Mouse (Mus musculus) forebrain, postnatal 0 days (tissue): Measurements from ENCODE around the gene Slc39a7. TPM values are rescaled to one million over a fixed set of nuclear protein-coding genes. Genes with fewer than 3 reads are reported as not detected.
"Not testable (repeated sequence)": the region's sequence is repeated elsewhere in the genome, so short reads cannot be mapped to it uniquely, and the experiment has no call there.

Experiments used
- ATAC-seq: fragments of 200-750 bp; cut with Nextera tagmentation; 2 replicates; pipeline ENCODE4 v1.8.0; 2017; ENCODE audit warnings: mild to moderate bottlenecking, moderate library complexity
- DNase-seq: peaks from one replicate; pipeline ENCODE4 v3.0.0-alpha.2; 2015
- H3K27ac ChIP-seq: fragments of 300-500 bp; sonication (generic); 2 replicates; pipeline ENCODE4 v1.5.1; 2014; ENCODE audit warnings: low read depth, mild to moderate bottlenecking, antibody characterized with exemption, low read length, moderate library complexity, mixed read lengths
- H3K27me3 ChIP-seq: fragments of 300-500 bp; sonication (generic); 2 replicates; pipeline ENCODE4 v1.6.1; 2014; ENCODE audit warnings: mild to moderate bottlenecking, low read length, mixed read lengths; ENCODE audit not compliant: insufficient read depth
- H3K36me3 ChIP-seq: fragments of 300-500 bp; sonication (generic); 2 replicates; pipeline ENCODE4 v1.6.1; 2014; ENCODE audit warnings: mild to moderate bottlenecking, moderate library complexity; ENCODE audit not compliant: insufficient read depth
- H3K4me1 ChIP-seq: fragments of 300-500 bp; sonication (generic); 2 replicates; pipeline ENCODE4 v1.6.1; 2014; ENCODE audit warnings: antibody characterized with exemption; ENCODE audit not compliant: insufficient read depth
- H3K4me2 ChIP-seq: fragments of 300-500 bp; sonication (generic); 2 replicates; pipeline ENCODE4 v1.6.1; 2014; ENCODE audit warnings: low read depth, mild to moderate bottlenecking, moderate library complexity
- H3K4me3 ChIP-seq: fragments of 300-500 bp; sonication (generic); 2 replicates; pipeline ENCODE4 v1.5.1; 2014; ENCODE audit warnings: low read depth, low read length, mixed read lengths
- H3K9ac ChIP-seq: fragments of 300-500 bp; sonication (generic); 2 replicates; pipeline ENCODE4 v1.6.1; 2014; ENCODE audit warnings: mild to moderate bottlenecking
- H3K9me3 ChIP-seq: fragments of 300-500 bp; sonication (generic); 2 replicates; pipeline ENCODE4 v1.6.1; 2016; ENCODE audit warnings: low read length
- CTCF ChIP-seq: sonication (generic); IDR thresholded peaks from 2 replicates; pipeline ENCODE4 v1.5.1; 2016; ENCODE audit warnings: antibody characterized with exemption, control low read depth, low read depth
- WGBS: fragments of 180-500 bp; shearing (Covaris S2); extraction: QIAGEN DNeasy Blood & Tissue Kit; methylation state at CpG from one replicate; pipeline ENCODE4 v1.1.7; 2014; 5-methylcytosine and 5-hydroxymethylcytosine counted together
- polyA plus RNA-seq: library from polyadenylated mRNA; unstranded; fragments of >200 nt; fragmentation: Nextera tagmentation; extraction: Ambion mirVana; gene quantifications from 2 replicates; pipeline ENCODE4 v1.2.1, GENCODE M21; 2015
- total RNA-seq: library from RNA; depleted of rRNA; stranded (reverse); fragments of >200 nt; gene quantifications from 2 replicates; pipeline ENCODE4 v1.2.3, GENCODE M21; 2014

Slc39a7 gene
- total and polyA plus RNA-seq, 2 experiments from 2014 or later = 138 to 161 TPM

GRCm38 (mm10) chr17:34022987-34023386, 8.5 kb downstream of the Slc39a7 start:
- DNase-seq (no peak), ATAC-seq (no peak)
- TF ChIP-seq CTCF = no peak
- H3K9ac ChIP-seq = no peak overlapping the region
- H3K36me3 ChIP-seq = peaks cover 18% of the 10 kb centered on the region; the same call in 1 of the 2 replicates
- H3K27ac ChIP-seq = no peak overlapping the region
- peaks cover 13% of the 10 kb centered on the region; the same call in 1 of the 2 replicates for H3K4me1 ChIP-seq
- no peak overlapping the region for H3K4me3 ChIP-seq
- no peaks in the 10 kb centered on the region for H3K27me3 ChIP-seq
- H3K9me3 ChIP-seq = no peaks in the 10 kb centered on the region
- H3K4me2 ChIP-seq = no peak overlapping the region
- WGBS = 98% methylated on average over 20 of the region's 20 CpGs

DNA sequence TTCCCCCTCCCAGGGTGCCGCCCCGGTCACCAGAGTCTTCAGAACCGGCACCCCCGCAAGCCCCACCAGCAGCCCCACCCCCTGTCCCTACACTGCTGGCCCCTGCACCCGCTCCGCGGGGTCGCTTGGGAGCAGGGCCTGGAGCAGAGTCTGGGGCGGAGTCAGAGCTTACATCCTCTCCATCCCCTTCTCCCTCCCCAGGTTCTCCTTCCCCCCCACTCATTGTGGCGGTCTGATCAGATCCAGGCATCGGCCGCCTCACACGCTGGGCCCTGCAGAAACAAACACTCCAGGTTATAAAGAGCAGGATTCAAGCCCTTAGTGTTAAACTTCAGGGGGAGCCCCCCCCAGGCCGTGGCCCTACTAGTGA, 9.1 kb downstream of the Slc39a7 start:
- no peak overlapping the region for H3K4me3 ChIP-seq
- no peak overlapping the region for H3K9ac ChIP-seq
- WGBS = 92% methylated on average over 14 of the region's 14 CpGs
- H3K9me3 ChIP-seq = no peaks in the 10 kb centered on the region
- DNase-seq (no peak), ATAC-seq (no peak)
- TF ChIP-seq CTCF = no peak
- H3K27me3 ChIP-seq = no peaks in the 10 kb centered on the region
- H3K4me2 ChIP-seq = no peak overlapping the region
- H3K27ac ChIP-seq = no peak overlapping the region
- peaks cover 18% of the 10 kb centered on the region; the same call in 1 of the 2 replicates for H3K36me3 ChIP-seq
- peaks cover 13% of the 10 kb centered on the region; the same call in 1 of the 2 replicates for H3K4me1 ChIP-seq

DNA sequence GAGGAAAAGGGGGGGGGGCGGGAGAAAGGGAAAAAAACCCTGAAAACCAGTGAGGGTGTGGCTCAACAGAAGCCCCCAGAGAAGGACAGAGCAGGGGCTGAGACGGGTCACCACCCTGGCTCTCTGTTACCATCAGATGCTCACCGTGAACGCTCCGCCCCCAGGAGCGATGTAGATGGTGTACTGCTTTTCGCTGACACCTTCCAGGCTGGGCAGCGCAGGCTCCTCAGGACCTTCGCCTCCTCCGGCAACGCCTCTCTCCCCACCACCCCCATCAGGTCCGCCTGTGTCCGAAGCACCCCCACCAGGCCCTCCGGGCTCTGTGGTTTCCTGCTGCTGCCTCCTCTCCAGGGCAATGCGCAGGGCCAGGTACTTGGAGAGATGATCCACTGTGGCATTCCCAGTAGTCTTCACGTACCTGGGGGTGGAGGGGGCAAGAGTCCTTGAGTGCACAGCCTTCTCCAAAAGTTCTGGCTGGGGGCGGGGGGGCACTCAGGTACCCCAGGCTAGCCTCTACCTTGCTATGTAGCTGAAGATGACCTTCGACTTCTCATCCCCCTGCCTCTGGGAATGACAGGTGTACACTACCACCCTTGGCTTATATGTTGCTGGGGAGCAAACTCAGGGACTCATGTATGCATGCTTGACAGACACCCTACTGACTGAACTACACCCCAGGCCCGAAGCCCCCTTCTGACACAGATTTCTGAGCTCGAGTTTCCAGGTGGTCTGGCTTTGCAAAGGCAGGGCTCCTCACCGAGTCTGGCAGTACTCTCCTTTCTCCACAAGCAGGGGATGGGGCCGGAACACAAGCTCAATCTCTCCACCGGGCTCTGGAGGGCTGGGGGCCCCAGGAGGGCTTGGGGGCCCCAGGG, 9.7 kb downstream of the Slc39a7 start:
- DNase-seq (no peak), ATAC-seq (no peak)
- H3K36me3 ChIP-seq = peaks cover 18% of the 10 kb centered on the region; the same call in 1 of the 2 replicates
- peaks cover 9% of the 10 kb centered on the region; the same call in 1 of the 2 replicates for H3K4me1 ChIP-seq
- H3K27ac ChIP-seq = no peak overlapping the region
- no peak overlapping the region for H3K4me3 ChIP-seq
- H3K4me2 ChIP-seq = no peak overlapping the region
- WGBS = 94% methylated on average over 23 of the region's 23 CpGs
- no peaks in the 10 kb centered on the region for H3K9me3 ChIP-seq
- no peak for TF ChIP-seq CTCF
- H3K27me3 ChIP-seq = no peaks in the 10 kb centered on the region
- H3K9ac ChIP-seq = no peak overlapping the region

DNA sequence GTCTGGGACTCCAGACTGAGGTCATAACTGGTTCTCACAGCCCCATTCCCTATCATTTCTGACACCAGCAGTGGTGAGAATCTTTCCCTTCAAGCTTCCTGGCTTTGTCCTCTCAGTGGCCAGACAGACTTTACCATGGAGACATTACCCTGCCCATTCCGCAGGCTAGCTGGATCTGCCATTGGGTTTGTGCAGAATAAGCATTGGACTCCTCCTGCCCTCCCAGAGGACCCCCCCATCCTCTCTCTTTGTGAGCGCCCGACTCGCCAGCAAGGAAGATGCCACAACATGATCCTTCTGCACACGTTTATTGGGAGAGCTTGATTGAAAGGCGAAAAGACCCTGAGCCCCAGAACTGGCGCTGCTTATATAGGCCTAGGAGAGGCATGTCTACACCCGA, 18.0 kb downstream of the Slc39a7 start:
- Histone ChIP-seq H3K27me3 (no peaks in the 10 kb centered on the region), H3K9ac (no peak overlapping the region), H3K36me3 (no peaks in the 10 kb centered on the region), H3K27ac (no peak overlapping the region), H3K4me1 (no peaks in the 10 kb centered on the region), H3K9me3 (no peaks in the 10 kb centered on the region), H3K4me2 (no peak overlapping the region), H3K4me3 (no peak overlapping the region)
- no peak for ATAC-seq
- TF ChIP-seq CTCF = no peak
- DNase-seq = no peak
- 95% methylated on average over 8 of the region's 8 CpGs for WGBS

DNA sequence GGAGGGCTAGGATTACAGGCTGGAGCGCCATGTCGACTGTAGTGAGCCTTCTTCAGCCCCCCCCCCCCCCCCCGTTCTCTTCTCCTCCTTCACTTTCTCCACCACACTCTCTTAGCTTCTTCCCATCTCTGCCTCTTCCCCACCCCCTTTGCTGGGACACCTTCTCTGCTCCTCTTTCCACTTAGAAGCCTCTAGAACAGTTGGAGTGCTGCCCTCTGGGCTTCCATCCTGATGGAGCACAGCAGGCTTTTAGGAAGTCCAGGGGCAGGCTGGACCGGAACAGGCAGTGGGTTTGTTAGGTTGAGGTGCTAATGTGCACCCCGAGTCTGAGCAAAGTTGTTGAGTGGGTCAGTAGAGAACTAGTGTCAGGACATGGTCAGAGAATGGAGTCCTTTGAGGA, 21.3 kb downstream of the Slc39a7 start:
- ATAC-seq = no peak
- no peak overlapping the region for H3K4me2 ChIP-seq
- no peak overlapping the region for H3K4me3 ChIP-seq
- H3K9ac ChIP-seq = no peak overlapping the region
- no peaks in the 10 kb centered on the region for H3K27me3 ChIP-seq
- no peak for DNase-seq
- 78% methylated on average over 5 of the region's 5 CpGs for WGBS
- no peaks in the 10 kb centered on the region for H3K4me1 ChIP-seq
- H3K9me3 ChIP-seq = no peaks in the 10 kb centered on the region
- TF ChIP-seq CTCF = no peak
- H3K27ac ChIP-seq = no peak overlapping the region
- no peaks in the 10 kb centered on the region for H3K36me3 ChIP-seq

GRCm38 (mm10) chr17:34006570-34006969, 24.9 kb downstream of the Slc39a7 start:
- Histone ChIP-seq H3K9ac (no peak overlapping the region), H3K4me1 (no peaks in the 10 kb centered on the region), H3K36me3 (no peaks in the 10 kb centered on the region), H3K4me3 (no peak overlapping the region), H3K27me3 (no peaks in the 10 kb centered on the region), H3K27ac (no peak overlapping the region), H3K4me2 (no peak overlapping the region), H3K9me3 (no peaks in the 10 kb centered on the region)
- 63% methylated on average over 2 of the region's 2 CpGs for WGBS
- DNase-seq = no peak
- TF ChIP-seq CTCF = no peak
- no peak for ATAC-seq

DNA sequence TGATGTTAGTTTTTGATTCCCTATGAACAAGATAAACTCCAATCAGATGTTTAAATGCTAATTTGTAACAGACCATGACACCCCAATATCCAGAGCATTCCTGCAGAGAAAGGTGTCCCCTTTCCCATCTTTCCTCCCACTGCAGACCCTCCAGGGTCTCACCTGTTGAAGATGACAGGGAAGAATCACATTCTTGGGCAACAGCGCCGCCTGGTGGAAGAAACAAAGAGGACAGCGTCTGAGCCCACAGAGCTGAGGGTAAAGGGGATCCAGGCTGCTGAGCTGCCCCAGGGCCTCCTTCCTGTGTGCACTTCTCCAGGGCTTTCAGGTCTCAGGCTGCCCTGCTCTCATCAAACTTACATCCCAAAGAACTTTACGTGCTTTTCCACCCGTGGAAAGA, 28.1 kb downstream of the Slc39a7 start:
- no peaks in the 10 kb centered on the region for H3K27me3 ChIP-seq
- no peak overlapping the region for H3K4me3 ChIP-seq

GRCm38 (mm10) chr17:34000796-34001195, 30.7 kb downstream of the Slc39a7 start:
- not testable (repeated sequence) for H3K27me3 ChIP-seq, H3K9me3 ChIP-seq, H3K27ac ChIP-seq, H3K36me3 ChIP-seq, H3K4me1 ChIP-seq, H3K9ac ChIP-seq, H3K4me3 ChIP-seq, ATAC-seq, H3K4me2 ChIP-seq, DNase-seq
- 68% methylated on average over 2 of the region's 2 CpGs for WGBS

More for the DNA sequence above, 28.1 kb downstream of the Slc39a7 start:
- 9% methylated on average over 5 of the region's 5 CpGs for whole genome bisulfite sequencing
- Histone ChIP-seq H3K9me3 (no peaks in the 10 kb centered on the region), H3K27ac (no peak overlapping the region), H3K9ac (no peak overlapping the region), H3K4me2 (no peak overlapping the region), H3K4me1 (no peaks in the 10 kb centered on the region), H3K36me3 (no peaks in the 10 kb centered on the region)
- peak; percentile 86 for TF ChIP-seq CTCF
- ATAC-seq = no peak
- DNase-seq = peak; percentile 67
